Comparison of ENCODE assay signal across 8 mouse cellular contexts in genomic region chr9:21204528-21205272, GRCm38 (mm10). TPM values are rescaled to one million over a fixed set of nuclear protein-coding genes. Genes with fewer than 3 reads are reported as not detected.
DNase-seq lines count a peak whose midpoint lies in the region; ATAC-seq and TF ChIP-seq lines count a peak whose summit lies in the region.
"Had no signal": no experiment of that assay in that cellular context is flagged by ENCODE, and none has a peak within 500 bp of the region (broad histone marks: within the 10 kb centered on the region; RNA-seq: fewer than 3 reads in every experiment).

No protein-coding gene starts in this region.

- H3K27ac ChIP-seq in ES-Bruce4 (ENCODE audit: insufficient read depth, low read length): peak overlapping the region; percentile 6; the same call in 1 of the 2 replicates
- no peak overlapping the region for H3K27ac ChIP-seq in forebrain, postnatal 0 days (ENCODE audit: low read depth, low read length)
- 0 out of 2 replicates have a peak overlapping the region, but pooled peaks have one; percentile 3 for H3K27ac ChIP-seq in midbrain, embryonic 14.5 days (replicated peaks; ENCODE audit: low read depth, low read length)

- no peak for TF ChIP-seq EP300 in ES-Bruce4 (IDR thresholded peaks at IDR 0.05; ENCODE audit: insufficient read depth, low read depth, low read length)

- TF ChIP-seq CTCF in ES-Bruce4 (IDR thresholded peaks at IDR 0.05; ENCODE audit: low read depth, low read length): no peak
- no peak for TF ChIP-seq CTCF in forebrain, postnatal 0 days (IDR thresholded peaks at IDR 0.05; ENCODE audit: low read depth)

- no peaks in the 10 kb centered on the region for H3K27me3 ChIP-seq in ES-Bruce4 (ENCODE audit: control insufficient read depth, insufficient read depth, low read length, poor library complexity, severe bottlenecking)
- no peaks in the 10 kb centered on the region for H3K27me3 ChIP-seq in forebrain, postnatal 0 days (ENCODE audit: insufficient read depth, low read length)
- H3K27me3 ChIP-seq in midbrain, embryonic 14.5 days (ENCODE audit: control insufficient read depth, insufficient read depth, low read length): no peaks in the 10 kb centered on the region

- no peaks in the 10 kb centered on the region for H3K9me3 ChIP-seq in ES-Bruce4 (replicated peaks; ENCODE audit: control insufficient read depth, insufficient read depth, low read length, poor library complexity, severe bottlenecking)
- H3K9me3 ChIP-seq in forebrain, postnatal 0 days (ENCODE audit: low read length): no peaks in the 10 kb centered on the region
- H3K9me3 ChIP-seq in midbrain, embryonic 14.5 days (ENCODE audit: control insufficient read depth, low read length): no peaks in the 10 kb centered on the region

- no peak for TF ChIP-seq POLR2A in ES-Bruce4 (IDR thresholded peaks at IDR 0.05; ENCODE audit: insufficient read depth, low read length)

- H3K4me2 ChIP-seq in forebrain, postnatal 0 days (ENCODE audit: low read depth): peak overlapping the region; percentile 46
- peak overlapping the region; percentile 44 for H3K4me2 ChIP-seq in midbrain, embryonic 14.5 days (ENCODE audit: low read length)

- 2% methylated on average over 23 of the region's 23 CpGs for WGBS in forebrain, postnatal 0 days
- 4% methylated on average over 23 of the region's 23 CpGs for WGBS in midbrain, embryonic 14.5 days

- ATAC-seq in forebrain, postnatal 0 days: peak; percentile 77
- ATAC-seq in midbrain, embryonic 14.5 days (ENCODE audit: low FRiP score, low TSS enrichment): peak; percentile 48; the same call in 1 of the 2 replicates
- no peak for ATAC-seq in granulocyte monocyte progenitor cell, adult 5-6 weeks (replicated peaks; ENCODE audit: poor library complexity, severe bottlenecking)

- no peaks in the 10 kb centered on the region for H3K36me3 ChIP-seq in ES-Bruce4 (ENCODE audit: control insufficient read depth, insufficient read depth, low read length, poor library complexity, severe bottlenecking)
- peaks cover 36% of the 10 kb centered on the region for H3K36me3 ChIP-seq in forebrain, postnatal 0 days (ENCODE audit: insufficient read depth)
- H3K36me3 ChIP-seq in midbrain, embryonic 14.5 days (ENCODE audit: control insufficient read depth, insufficient read depth, low read length): peaks cover 46% of the 10 kb centered on the region

- peak overlapping the region; percentile 9; the same call in 1 of the 2 replicates for H3K9ac ChIP-seq in ES-Bruce4 (ENCODE audit: low read depth, poor library complexity, severe bottlenecking)
- H3K9ac ChIP-seq in forebrain, postnatal 0 days: peak overlapping the region; percentile 37
- H3K9ac ChIP-seq in midbrain, embryonic 14.5 days (replicated peaks; ENCODE audit: low read length): no peak overlapping the region

- peak; percentile 67 to 69 for DNase-seq in B cell, adult 2 months
- DNase-seq in forebrain, postnatal 0 days: peak; percentile 50
- DNase-seq in layer of hippocampus, adult 18-20 months (ENCODE audit: low spot score in 2 of 2): peak; percentile 54 to 57
- peak; percentile 57 for DNase-seq in midbrain, embryonic 14.5 days
- no peak for DNase-seq in urinary bladder, adult 2 months (ENCODE audit: low spot score)

- H3K4me3 ChIP-seq in ES-Bruce4 (ENCODE audit: low read depth, low read length): peak overlapping the region; percentile 81
- H3K4me3 ChIP-seq in forebrain, postnatal 0 days (ENCODE audit: low read depth, low read length): peak overlapping the region; percentile 25
- H3K4me3 ChIP-seq in midbrain, embryonic 14.5 days (replicated peaks; ENCODE audit: low read depth, low read length): peak overlapping the region; percentile 23
- H3K4me3 ChIP-seq: myocyte had no signal

- no peaks in the 10 kb centered on the region for H3K4me1 ChIP-seq in ES-Bruce4 (ENCODE audit: control insufficient read depth, insufficient read depth, low read length)
- no peaks in the 10 kb centered on the region; the same call in 1 of the 2 replicates for H3K4me1 ChIP-seq in forebrain, postnatal 0 days (ENCODE audit: insufficient read depth)
- H3K4me1 ChIP-seq in midbrain, embryonic 14.5 days (ENCODE audit: control insufficient read depth, insufficient read depth, low read length): no peaks in the 10 kb centered on the region

RNA-seq across cellular contexts. Expression of gene Keap1, which starts 34.5 kb away (rescaled TPM):
- polyA plus RNA-seq in ES-Bruce4 (2011; ENCODE audit: insufficient read depth, insufficient read length, low read depth, missing spikeins): 19.5 and 19.6 TPM in 2 replicates
- 68.9 and 72.7 TPM in 2 replicates for total RNA-seq in forebrain, postnatal 0 days (2014; rRNA removed)
- polyA plus RNA-seq in forebrain, postnatal 0 days (2015; fragmentation: Nextera tagmentation; extraction: Ambion mirVana): 60.0 and 67.0 TPM in 2 replicates
- total RNA-seq in layer of hippocampus, adult 18-20 months (2021): 10 to 100 TPM; 58.3 to 61.5 TPM
- polyA plus RNA-seq in midbrain, embryonic 14.5 days (2014; fragmentation: Nextera tagmentation; extraction: Ambion mirVana): 40.3 and 53.7 TPM in 2 replicates
- 28.8 TPM in 2 replicates for total RNA-seq in granulocyte monocyte progenitor cell, adult 5-6 weeks (2014; fragmentation: Nextera tagmentation)
- total RNA-seq in granulocyte monocyte progenitor cell, adult 5-6 weeks (2017): 31.9 and 33.5 TPM in 2 replicates
- 36.8 and 38.7 TPM in 2 replicates for polyA plus RNA-seq in urinary bladder, adult 2 months (2012; rRNA removed)

RNA-seq across cellular contexts. Expression of gene Pde4a, which starts 39.2 kb away (rescaled TPM):
- polyA plus RNA-seq in ES-Bruce4 (2011; ENCODE audit: insufficient read depth, insufficient read length, low read depth, missing spikeins): 9.5 and 10.4 TPM in 2 replicates
- 19.8 and 20.0 TPM in 2 replicates for total RNA-seq in forebrain, postnatal 0 days (2014; rRNA removed)
- polyA plus RNA-seq in forebrain, postnatal 0 days (2015; fragmentation: Nextera tagmentation; extraction: Ambion mirVana): 26.2 and 41.6 TPM in 2 replicates
- 10 to 100 TPM; 83.4 to 86.6 TPM for total RNA-seq in layer of hippocampus, adult 18-20 months (2021)
- 28.4 and 32.3 TPM in 2 replicates for polyA plus RNA-seq in midbrain, embryonic 14.5 days (2014; fragmentation: Nextera tagmentation; extraction: Ambion mirVana)
- total RNA-seq in granulocyte monocyte progenitor cell, adult 5-6 weeks (2014; fragmentation: Nextera tagmentation): 19.9 and 25.7 TPM in 2 replicates
- total RNA-seq in granulocyte monocyte progenitor cell, adult 5-6 weeks (2017): 3.8 and 4.1 TPM in 2 replicates
- polyA plus RNA-seq in urinary bladder, adult 2 months (2012; rRNA removed): 8.3 and 11.6 TPM in 2 replicates

RNA-seq across cellular contexts. Expression of gene S1pr5, which starts 43.5 kb away (rescaled TPM):
- 0.40 and 0.44 TPM in 2 replicates for polyA plus RNA-seq in ES-Bruce4 (2011; ENCODE audit: insufficient read depth, insufficient read length, low read depth, missing spikeins)
- 2.7 and 2.8 TPM in 2 replicates for total RNA-seq in forebrain, postnatal 0 days (2014; rRNA removed)
- 1.9 and 2.3 TPM in 2 replicates for polyA plus RNA-seq in forebrain, postnatal 0 days (2015; fragmentation: Nextera tagmentation; extraction: Ambion mirVana)
- 10 to 100 TPM; 13.5 to 14.5 TPM for total RNA-seq in layer of hippocampus, adult 18-20 months (2021)
- polyA plus RNA-seq in midbrain, embryonic 14.5 days (2014; fragmentation: Nextera tagmentation; extraction: Ambion mirVana): 2.3 and 2.8 TPM in 2 replicates
- not detected in 2 replicates for total RNA-seq in granulocyte monocyte progenitor cell, adult 5-6 weeks (2014; fragmentation: Nextera tagmentation)
- total RNA-seq in granulocyte monocyte progenitor cell, adult 5-6 weeks (2017): 0.21 and 0.56 TPM in 2 replicates
- polyA plus RNA-seq in urinary bladder, adult 2 months (2012; rRNA removed): 0.32 and 0.47 TPM in 2 replicates

RNA-seq across cellular contexts. Expression of gene Cdc37, which starts 54.9 kb away (rescaled TPM):
- 164 and 171 TPM in 2 replicates for polyA plus RNA-seq in ES-Bruce4 (2011; ENCODE audit: insufficient read depth, insufficient read length, low read depth, missing spikeins)
- 39.5 and 42.1 TPM in 2 replicates for total RNA-seq in forebrain, postnatal 0 days (2014; rRNA removed)
- 186 and 191 TPM in 2 replicates for polyA plus RNA-seq in forebrain, postnatal 0 days (2015; fragmentation: Nextera tagmentation; extraction: Ambion mirVana)
- 100 to 1,000 TPM; 163 TPM for total RNA-seq in layer of hippocampus, adult 18-20 months (2021)
- polyA plus RNA-seq in midbrain, embryonic 14.5 days (2014; fragmentation: Nextera tagmentation; extraction: Ambion mirVana): 213 and 223 TPM in 2 replicates
- 120 and 157 TPM in 2 replicates for total RNA-seq in granulocyte monocyte progenitor cell, adult 5-6 weeks (2014; fragmentation: Nextera tagmentation)
- total RNA-seq in granulocyte monocyte progenitor cell, adult 5-6 weeks (2017): 285 and 306 TPM in 2 replicates
- polyA plus RNA-seq in urinary bladder, adult 2 months (2012; rRNA removed): 198 and 211 TPM in 2 replicates

Comparison
In these comparisons a context has a peak if more than half of its experiments do, and no peak if none do; other contexts are left out.
1. H3K4me3 ChIP-seq: peak in every context shown above with its lines; median percentile 81 in ES-Bruce4; 25 in forebrain, postnatal 0 days; 23 in midbrain, embryonic 14.5 days.